Mouse (Mus musculus) thymus, postnatal 25 days (tissue): Measurements from ENCODE around the gene Gm3045.

Experiments used
- DNase-seq: peaks from one replicate; pipeline ENCODE4 v3.0.0; 2022

Gm3045 gene

DNA sequence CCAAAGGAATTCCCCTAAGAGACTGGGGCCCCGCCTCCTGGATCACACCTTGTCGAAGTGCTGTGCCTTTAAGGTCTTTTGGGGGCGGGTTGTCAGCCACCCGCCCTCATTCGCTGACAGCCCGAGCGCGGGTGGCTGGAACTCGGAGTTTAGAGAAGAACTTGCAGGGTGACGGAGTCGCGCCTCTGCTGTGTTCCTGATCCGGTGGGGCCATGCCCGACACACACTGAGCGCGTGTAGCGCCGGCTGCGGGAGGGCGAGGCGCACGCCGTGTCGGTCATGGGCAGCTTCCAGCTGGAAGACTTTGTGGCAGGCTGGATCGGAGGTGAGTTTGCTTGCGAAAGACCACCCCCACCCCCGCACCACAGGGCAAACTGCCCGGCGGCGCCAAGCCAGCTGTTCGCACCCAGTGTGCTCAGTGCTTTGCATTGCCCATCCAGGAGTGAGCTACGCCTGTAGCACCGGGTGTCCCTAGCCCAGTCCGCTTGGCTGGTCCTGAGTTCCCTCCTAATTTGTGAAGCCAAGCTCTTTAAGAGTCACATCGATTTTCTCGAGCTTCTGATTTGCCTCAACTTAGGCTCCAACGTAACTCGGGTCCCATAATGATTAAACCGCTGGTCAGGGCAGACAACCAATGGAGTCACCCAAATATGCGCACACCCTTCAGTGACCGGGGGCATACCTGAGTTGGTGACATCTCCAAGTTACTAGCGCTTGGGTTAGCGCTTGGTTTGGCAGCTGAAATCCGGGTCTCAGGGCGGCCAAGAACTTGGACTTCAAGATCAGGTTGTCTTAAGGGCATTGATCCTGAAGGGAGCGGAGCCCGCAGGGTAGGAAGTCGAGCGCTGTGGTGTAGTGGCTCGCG is 12.0 kb downstream of the Gm3045 start, which contains the start of gene Slc25a48:
TSS of gene Slc25a48 (plus strand) at position 145 of the 865 bp plus-strand sequence.
- no peak for DNase-seq

DNA sequence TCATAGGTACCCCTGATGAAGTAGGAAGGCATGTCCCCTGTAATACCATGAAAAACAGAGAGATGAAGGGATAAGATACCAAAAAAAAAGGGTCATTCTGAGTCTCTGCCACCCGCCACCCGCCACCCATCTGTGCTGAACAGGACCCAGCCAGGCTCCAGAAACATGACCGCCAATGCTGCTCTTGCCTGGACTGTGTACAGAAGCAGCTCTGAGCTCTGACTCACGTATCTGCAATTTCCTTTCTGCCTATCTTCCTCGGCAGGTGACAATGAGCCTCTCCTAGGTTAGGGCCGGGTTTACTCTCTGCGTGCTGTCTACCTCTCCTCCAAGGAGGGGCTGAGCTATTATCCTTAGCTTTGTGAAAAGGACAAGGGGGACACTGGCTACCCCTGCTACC is 17.0 kb downstream of the Gm3045 start:
- no peak for DNase-seq

DNA sequence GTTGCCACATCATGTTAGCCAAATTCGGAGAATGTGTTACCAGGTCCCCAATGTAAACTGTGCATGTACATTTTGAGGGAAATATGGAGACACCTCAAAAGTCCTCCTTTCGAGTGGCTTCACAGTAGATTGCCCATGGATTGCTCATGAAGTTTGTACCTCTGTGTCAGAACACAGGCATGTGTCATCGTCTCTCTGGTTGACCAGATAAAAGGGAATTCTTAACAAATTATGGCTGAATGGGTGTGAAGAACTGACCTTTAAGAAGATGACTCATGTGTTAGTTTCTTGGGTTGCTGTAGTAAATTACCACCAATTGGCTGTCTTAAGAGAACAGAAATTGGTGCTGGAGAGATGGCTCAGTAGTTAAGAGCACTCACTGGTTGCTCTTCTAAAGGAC is 17.7 kb downstream of the Gm3045 start:
- no peak for DNase-seq

DNA sequence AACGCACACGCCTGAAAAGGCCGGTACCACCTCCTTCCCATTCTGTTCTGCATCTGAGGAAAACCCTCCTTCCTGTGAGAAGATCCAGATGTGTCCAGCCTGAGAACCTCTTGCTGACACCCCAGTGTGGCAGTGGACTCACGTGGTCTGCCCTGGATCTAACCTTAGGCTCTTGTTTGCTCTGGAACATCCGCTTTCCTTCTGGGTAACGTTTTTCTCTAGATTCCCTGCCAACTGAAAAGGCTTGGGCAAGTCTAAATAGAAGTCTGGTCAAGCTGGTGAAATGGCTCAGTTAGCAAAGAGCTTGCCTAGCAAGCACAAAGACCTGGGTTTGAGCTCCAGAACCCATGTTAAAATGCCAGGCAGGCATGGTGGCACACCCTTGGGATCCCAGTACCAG is 18.6 kb downstream of the Gm3045 start:
- no peak for DNase-seq

DNA sequence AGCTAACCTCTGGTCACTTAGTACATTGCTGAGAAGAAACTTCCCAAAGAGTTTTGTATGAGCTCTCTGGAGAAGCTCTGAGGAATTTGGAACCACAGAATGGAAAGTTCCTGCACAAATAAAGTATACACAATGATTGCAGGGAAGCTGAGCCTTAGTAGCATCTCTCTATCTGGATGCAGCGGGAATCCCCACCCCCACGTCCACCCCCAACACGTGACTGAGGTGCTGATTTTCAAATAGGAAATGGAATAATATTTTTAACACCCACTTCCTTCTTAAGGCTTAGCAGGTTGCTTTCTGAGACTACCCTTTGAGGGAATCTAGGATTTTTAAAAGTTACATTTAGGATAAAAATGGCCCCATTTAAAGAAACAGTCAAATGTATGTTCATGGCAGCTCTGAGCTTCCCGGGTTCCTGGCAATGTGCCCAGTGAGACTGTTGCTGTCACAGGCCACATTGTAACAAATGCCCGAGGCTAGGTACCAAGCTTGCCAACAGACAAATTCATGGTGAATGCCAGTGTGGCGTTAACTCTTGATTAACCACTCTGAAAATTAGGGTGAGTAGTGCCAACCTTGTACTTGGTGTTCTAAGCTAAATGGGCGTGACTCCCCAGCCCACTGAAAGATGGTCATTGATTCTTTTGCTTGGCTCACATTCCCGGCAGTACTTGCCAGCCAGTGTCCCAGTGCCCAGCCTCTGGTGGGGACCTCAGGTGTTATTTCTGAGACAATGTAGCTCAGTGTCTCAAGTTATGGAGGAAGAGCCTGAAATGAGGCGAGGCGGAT is 23.0 kb downstream of the Gm3045 start:
- DNase-seq = no peak

DNA sequence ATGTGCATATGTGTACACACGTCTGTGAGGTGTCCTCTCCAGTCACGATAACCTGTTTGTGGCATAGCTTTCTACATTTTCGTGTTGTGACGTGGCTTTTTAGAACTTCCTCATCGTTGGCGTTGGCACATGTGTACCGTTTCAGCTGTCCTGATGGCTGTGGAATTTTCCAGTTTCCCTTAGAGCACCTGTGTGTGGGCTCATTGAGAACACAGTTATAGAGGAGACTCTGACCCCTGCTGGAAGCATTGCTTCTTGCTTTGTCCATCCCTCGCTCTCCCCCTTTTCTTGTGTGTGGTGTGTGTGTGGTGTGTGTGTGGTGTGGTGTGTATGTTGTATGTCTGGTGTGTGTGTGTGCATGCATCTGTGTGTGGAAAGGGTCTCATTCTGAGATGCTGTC is 23.6 kb downstream of the Gm3045 start:
- DNase-seq = no peak

DNA sequence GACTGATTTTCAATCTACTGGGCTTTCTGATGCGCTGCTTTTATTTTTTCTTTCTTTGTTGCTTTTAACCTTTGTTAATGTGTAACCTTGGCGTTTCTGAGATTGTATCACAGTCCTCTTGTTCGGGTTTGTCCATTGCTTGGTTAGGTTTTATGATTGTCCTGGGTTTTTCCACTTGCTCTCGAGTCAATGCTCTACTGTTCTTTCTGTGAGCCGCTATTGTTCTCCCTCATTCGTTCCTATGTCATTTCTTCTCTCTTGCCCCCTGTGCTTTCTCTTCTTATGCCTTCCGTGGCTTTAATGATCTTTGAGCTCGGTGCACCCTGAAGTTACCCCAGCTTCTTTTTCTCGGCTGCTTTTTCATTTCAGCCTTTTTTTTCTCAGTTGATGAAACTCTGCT is 31.6 kb downstream of the Gm3045 start:
- no peak for DNase-seq

DNA sequence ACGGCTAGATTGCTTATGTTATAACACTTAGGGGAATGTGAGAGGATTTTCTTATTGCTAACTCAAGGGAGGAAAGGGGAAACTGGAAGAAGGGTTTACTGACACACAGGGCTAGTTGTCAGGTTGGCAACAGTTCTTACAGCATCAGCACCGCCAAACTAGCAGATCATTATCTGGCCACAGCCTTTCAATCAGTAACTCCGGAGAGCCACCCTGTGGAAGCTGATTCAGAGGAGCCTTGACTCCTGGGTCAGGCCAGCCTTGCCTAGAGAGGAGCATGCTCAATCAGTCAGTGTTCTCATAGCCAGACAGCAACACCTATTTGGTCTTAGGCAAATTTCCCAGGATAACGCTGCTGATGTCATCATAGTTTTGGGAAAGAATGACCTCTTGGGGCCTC is 35.1 kb downstream of the Gm3045 start:
- DNase-seq = no peak

DNA sequence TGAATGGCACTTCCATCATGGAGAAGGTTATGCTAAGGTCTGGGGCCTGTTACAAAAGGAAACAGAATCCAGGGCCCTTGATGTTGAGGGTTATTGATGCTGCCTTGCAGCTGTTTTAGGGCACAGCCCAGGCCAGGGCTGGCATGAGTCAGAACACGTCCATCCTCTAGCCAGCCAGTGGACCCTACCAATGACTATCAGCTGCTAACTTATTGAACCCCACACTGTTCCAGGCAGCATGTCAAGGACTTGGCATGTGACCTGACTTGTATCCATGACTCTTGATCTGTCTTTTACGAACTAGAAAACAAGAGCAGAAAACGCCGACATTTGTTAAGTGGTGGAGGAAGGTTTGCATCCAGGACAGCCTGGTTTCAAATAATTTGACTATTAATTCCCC is 36.4 kb downstream of the Gm3045 start:
- DNase-seq = no peak

DNA sequence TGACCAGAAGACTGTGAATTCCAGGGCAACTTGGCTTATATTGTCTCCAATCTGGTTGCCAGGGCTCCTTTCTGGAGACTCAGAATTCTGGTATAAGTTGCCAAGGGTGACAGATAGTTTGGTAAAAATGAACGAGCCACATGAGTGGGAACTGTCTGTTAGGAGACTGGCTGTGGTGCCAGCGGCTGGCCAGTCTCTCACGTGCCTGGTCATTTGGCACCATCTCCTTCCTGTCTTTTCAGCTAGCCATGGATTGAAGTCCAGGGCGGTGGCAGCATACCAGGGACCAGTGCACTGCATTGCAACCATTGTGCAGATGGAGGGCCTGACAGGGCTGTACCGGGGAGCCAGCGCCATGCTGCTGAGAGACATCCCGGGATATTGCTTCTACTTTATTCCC is 36.9 kb downstream of the Gm3045 start:
- no peak for DNase-seq

DNA sequence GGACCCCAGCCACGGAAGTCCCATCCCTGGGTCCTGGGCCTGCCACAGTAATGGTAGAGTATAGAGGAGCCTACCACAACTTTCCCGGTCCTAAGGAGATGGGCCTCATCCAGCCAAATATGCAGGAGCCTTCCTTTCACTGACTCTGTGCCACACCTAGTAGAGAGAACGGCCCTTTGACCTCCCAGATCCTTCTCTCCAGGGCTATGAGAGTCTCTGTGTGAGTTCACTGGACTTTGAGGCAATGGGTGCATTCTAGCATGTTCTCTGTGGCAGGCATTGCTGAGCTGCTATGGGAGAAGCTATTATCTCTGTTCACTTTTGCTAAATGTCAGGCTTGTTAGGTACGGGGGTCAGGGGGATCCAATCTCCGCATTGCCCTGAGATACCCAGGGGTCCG is 37.4 kb downstream of the Gm3045 start:
- no peak for DNase-seq

DNA sequence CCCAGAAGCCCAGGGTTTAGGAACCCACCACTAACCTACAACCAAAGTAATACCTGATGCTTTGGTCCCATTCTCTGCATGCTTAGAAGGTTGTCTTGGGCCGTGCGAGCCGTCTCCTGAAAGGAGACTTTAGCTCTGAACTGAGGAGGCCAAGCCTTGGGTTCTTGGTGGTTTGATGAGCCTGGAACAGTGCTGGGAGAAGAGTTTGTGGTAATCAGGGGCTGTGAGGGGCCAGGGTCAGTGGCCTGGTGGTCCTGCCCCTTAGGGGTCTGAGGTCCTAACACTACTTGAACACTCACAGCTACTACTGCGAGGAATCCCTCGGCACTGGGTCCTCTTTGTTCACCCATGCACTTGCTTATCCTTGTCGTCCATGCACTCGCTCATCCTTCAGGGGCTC is 41.4 kb downstream of the Gm3045 start:
- DNase-seq = no peak

DNA sequence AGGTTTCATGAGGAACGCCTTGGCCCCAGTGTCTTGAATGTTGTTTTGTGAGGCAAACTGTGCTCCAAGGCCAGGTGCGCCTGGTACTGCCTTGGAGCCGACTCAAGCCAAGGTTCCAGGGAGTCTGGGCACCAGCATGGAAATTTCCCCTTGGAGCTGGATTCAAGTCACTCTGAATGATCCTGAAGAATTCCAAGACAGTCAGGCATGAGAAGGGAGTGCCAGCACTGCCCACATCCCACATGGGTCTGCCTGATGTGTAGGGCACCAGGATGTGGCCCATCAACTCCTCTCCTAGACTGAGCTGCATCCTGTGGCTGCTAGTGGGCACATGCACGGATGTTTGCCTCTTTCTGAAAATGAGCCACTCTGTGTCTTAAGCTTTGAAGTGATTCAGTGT is 42.1 kb downstream of the Gm3045 start:
- no peak for DNase-seq

DNA sequence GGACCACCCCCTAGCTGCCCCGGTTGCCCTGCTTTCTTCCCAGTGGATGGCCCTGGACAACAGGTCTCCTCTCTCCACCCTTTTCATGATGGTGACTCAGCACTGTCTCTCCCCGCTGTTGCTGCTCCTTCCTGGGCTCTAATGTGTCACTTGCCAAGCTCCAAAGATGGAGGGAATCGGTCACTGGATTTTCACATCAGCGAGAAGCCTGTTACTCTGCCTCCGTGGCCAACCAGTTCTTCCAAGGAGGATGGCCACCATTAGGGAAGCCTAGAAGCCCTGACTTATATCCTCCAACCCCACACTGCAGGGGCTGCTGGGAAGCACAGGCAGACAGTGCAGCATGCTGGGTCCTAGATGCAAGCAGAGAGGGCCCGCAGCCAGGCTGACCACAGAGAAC is 44.8 kb downstream of the Gm3045 start:
- no peak for DNase-seq

DNA sequence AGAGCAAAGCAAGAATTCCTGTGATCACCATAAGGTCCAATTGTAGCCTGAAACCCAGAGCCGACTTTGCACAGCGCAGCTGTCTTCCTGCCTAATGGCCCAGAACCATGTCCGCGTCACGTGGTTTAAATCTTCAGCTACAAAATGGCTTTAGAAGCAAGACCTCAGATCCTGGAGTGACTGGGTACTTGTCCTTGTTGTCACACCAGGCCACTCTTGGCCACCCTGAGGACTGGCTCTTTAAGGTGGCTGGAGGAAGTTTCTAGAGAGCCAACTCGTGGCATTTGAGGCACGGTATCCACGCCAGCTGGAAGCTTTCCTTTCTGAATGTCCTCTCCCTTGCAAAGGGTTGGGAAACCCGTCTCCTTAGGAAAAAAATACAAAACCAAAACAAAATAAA is 45.6 kb downstream of the Gm3045 start:
- no peak for DNase-seq

DNA sequence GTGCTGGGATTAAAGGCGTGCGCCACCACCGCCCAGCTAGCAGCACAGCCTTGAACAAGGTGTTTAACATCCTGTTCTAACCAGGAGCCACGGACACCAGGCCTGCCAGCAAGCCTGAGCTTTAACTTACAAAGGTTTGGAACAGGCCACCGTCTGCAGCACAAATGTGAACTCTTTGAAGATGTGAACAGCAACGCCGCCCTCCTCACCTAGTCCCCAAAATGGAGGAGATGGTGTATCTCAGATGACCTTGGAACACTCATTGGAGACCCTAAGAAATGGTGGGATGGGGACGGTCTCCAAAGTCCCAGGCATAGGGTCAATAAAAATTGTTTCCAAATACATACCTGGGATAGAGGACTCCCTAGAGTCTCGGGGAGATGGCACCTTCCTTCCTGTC is 46.3 kb downstream of the Gm3045 start:
- no peak for DNase-seq

DNA sequence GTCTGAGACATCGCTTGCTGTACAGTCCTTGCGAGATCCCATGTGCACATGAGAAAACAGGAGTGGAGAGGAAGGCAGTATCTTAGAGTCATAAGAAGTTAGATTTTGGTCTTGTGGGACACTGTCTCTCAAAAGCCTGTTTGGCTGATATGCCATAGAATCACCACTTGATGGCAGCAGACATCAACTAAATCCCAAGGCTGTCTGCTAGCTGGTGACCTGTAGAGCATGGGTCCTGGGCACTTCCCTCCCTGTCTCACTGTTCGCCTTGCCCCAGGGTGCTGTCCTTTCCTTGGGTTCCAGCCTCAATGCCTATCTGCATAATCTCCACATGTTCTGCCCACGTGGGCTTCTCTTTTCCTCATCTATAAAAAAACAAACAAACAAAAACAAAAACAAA is 49.0 kb downstream of the Gm3045 start:
- peak; percentile 48 for DNase-seq

DNA sequence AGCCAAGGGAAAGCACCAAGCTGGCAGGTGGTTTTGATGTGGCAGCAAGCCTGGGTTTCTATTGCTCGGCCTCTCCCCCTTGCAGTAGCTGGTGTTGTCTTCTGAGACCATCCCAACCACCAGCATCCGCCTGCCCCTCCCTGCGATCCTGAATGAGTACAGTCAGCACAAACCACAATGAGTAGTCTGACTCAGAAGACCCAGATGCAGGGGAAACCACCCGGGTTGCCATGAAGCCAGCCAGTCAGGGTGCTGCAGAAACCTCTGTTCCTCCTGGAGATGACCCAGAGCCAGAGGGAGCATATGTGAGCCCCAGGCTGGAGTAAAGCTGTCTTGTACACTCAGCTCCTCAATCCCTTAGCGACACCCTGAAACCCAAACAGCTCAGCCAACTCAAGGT is 50.4 kb downstream of the Gm3045 start:
- peak; percentile 72 for DNase-seq

DNA sequence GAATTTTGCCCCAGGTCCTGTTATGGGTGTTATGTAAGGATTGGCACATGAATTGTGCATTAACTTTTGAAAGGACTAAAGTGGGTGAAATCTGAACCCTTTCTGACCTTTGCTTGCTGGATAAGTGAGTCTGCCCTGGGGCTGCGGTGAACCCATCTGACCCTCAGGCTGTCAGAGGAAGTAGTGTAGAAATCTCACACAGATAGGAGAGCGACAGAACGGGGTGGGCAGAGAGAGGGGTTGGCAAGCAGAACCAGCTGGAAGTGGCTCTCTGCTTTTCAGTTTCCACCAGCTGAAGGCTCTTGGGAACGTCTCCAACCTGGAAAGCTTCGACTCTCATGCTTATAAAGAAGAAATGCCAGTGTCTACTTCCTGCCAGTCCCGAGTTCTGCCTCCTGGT is 50.9 kb downstream of the Gm3045 start:
- DNase-seq = no peak

DNA sequence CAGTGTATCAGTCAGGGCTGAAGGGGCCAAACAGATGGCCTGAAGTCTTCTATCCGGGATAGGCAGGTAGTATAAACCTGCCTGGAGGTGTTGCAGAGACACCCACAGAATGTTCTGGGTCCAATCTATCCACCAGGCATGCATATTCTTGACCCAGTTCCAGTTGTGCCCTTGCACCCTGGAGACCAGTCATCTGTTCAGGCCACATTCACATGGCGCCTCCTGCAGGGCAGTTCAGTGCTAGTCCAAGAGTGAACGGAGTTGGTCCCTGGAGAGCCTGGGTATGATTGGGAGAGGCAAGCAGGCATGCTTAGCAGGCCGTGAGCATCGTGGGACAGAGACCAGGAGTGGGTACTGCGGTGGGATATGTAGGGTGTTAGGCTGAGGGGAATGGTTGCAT is 51.6 kb downstream of the Gm3045 start:
- no peak for DNase-seq

DNA sequence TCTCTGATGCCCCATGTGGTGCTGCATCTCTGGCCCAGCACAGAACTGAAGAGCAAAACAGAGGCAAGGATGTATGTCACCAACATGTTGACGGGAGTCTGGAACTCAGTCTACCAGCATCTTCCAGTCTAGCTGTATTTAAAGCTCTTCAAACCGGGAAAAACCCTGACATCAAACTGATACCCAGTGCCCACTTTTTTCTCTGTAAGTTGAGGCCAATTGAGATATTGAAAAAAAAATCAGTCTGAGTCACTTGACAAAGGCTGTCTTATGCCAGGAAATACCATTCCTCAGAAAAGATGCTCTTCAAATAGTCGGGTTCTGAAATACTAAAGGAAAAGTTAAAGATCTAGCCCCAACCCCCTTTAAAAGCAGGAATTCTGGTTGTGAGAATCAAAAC is 55.8 kb downstream of the Gm3045 start, which contains the start of gene Il9:
TSS of gene Il9 (minus strand) at position 101 of the 400 bp plus-strand sequence.
- DNase-seq = no peak
